Mouse (Mus musculus): ENCODE measurements at regions not wholly inside any gene's neighbourhood (a gene's known extent, or its start where the extent isn't known, plus 50 kb on each side); places are given as distances from the start of the nearest gene placed in this dataset.
"Not testable (repeated sequence)": the region's sequence is repeated elsewhere in the genome, so short reads cannot be mapped to it uniquely, and the experiment has no call there.

DNA sequence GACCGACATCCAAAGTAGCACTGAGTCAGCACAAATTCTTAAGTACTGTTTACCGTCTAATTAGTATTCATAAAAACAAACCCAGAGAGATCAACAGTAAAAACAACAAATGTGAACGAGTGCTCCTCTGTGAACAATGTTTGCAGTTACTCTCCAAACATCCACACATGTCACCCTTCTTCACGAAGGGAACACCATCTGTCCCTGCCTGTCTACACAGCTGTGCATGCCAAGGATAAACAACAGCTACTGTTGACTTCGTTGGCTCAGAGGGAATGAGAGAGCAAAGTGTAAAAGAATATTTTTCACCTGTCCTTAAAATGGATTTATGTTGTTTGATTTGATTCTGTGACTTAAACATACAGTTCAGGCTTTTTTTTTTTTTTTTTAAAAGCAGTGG is 88.7 kb upstream of the Nt5e start:
- DNase-seq = no peak

DNA sequence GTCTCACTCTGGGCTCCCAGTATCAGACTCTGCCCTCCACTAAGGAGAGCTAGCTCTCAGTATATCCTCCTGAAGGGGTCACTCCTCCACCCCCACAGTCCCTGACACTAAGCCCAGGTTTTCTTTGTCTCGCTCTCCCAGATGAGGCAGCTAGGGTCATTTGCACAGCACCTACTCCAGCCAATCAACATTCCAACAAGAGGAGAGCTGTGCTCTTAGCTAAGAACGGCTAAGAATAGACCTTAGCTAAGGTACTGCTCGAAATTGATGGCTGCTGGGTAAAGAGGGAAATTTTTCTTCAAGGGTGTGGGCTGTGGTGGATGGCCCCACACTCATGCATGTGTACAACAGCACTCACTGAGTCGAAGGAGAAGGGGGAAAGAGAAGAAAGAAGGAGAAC is 86.3 kb upstream of the Nt5e start:
- no peak for DNase-seq

DNA sequence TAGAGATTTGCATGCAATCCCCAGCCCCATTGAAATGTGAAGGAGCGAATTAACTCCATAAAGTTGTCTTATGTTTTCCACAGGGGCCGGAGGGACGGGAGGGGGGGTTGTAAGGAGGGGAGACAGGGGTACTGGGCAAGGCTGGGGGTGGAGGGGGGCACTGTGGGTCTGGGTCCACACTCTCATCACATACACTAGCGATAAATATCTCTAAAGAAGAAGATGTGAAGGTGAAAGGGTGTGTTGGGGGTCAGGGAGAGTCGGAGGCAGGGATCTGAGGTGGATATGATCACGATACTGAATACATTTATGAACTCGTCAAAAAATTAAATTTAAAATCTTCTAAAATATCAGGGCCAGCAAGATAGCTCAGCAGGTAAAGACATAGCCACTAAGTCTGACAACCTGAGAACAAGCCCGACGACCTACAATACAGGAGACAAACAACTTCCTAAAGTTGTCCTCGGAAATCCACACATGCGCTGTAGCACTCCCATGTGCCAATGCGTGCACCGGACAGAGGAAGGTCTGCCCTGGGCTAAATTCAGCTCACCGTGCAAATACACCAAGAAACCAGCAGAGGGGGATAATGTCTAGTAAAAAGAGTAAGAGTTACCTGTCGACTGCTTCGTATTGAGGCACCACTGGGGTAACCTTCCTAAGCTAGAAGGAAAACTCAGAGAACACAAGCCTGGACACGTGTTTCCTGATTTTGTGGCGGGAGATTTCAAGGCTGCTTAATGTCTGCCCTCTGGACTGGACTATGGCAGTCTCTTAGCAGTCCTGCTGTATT is 85.6 kb upstream of the Nt5e start:
- peak; percentile 35 to 43 for DNase-seq

- no peak for DNase-seq
Measured at GRCm38 (mm10) chr9:88242530-88242929, 84.5 kb upstream of the Nt5e start.

DNA sequence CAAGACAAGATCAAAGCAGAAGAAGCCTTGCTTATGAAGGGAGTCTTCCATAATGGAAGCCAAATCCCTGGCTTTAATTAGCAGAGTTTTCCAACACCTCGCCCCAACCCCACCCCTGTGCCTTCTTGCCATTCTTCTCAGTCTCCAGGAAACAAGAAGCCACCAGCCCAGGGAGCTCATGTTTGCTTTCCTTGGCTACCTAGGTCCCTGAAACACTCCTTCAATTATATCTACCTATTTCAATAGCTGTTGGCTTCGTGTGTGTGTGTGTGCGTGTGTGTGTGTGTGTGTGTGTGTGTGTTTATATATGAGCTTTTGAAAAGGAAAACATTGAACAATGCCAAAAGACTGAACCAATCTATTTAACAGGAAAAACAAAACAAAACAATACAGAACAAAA is 82.5 kb upstream of the Nt5e start:
- DNase-seq = no peak

GRCm38 (mm10) chr9:88255948-88256347 is 71.0 kb upstream of the Nt5e start:
- no peak for DNase-seq

DNA sequence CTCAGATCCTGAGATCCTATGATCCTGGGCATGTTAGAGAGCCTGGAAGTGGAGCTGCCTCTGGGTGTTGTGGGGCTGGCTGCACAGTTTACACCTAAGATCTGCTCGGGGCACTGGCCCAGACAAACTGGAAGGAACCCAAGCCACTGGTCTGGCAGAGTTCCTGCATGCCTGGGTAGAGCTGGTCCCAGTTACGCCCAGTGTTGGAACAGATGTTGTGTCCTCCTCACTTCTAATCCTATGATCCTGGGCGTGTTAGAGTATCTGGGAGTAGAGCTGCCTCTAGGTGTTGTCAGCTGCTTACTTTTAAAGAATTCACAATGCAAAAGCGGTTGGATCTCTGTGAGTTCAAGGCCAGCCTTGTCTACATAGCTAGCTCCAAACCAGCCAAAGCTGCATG is 67.4 kb upstream of the Nt5e start:
- no peak for DNase-seq

DNA sequence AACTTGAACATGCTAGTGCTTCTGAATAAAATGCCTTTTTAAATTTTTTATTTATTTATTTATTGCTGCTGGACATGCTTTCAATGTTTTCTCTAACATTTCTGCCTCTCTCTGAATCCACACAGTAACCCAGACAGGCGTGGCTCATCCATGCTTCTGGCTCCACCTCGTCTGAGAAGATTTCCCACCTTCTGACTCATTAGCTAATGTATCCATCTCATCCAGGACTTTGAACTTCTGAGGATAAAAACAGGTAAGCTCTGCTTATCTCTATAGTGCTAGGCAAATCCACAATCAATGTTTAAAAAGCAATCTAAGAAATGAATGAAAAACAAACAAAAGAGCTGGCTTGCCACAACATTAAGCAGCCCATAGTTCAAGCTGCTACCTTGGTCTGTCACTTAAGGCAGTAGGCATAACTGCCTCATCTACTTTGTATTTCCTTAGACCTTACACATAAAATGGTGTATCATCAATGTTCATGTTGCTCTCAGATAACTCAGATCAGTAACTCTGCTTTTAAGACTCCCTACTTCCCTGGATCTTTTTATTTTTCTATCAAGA is 66.8 kb upstream of the Nt5e start:
- no peak for DNase-seq

- DNase-seq = no peak
Measured at GRCm38 (mm10) chr9:88262461-88262860, 64.5 kb upstream of the Nt5e start.

- DNase-seq = not testable (repeated sequence)
Measured at GRCm38 (mm10) chr9:88266346-88266745, 60.7 kb upstream of the Nt5e start.

DNA sequence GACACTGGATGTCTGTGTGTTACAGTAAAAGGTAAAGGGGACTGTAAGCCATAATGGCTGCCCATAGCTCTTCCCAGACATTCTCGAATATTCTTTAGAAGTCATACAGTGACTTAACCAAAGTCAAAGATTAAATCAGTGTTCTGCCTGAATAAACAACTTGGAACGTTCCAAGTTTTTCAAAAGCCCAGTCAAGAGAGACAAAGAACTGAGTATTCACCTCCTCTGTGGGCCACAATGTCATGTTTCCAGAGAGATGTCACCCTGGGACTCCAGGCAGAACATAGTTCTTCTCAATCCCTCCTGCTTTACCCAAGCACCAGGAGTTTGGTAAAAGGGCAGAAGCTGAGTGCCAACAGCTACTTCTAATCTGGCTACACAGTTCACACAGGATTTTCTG is 58.2 kb upstream of the Nt5e start:
- no peak for DNase-seq

GRCm38 (mm10) chr9:88269216-88269615 is 57.8 kb upstream of the Nt5e start:
- no peak for DNase-seq

DNA sequence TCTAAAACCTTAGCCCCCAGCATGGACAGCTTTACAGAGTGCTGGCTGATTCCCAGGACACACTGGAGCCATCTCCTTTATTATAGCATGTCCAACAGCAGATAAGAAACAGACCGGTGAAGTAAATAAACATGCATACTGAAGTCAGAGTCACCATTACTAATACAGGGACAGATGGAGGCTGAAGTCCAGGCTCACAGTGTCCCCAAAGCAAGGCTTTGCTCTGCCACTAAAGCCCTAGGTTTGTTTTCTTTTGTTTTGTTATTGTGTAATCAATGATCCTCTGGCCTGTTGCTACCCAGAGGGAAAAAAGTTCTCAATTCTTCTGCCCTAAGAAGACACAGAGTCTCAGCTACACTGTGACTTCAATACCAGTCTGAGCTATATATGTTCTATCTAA is 56.2 kb upstream of the Nt5e start:
- no peak for DNase-seq

DNA sequence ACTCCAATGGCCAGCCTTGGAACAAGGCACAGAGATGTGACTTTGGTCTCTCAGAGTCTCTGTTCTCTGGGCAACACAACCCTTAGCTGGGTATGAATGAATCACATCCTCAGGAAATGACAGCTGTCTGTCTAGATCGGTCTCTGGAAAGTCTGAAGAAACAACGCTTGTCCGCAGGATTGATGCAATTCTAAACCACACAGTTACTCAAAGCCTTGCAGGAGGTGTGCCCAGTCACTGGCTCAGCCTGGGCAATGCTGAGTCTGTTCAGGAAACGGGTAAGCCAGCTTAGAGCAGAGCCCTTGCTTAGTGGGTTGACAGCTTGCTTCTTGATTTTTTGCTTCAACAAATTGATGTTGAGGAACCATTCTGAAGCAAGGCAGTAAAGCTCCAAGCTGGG is 53.7 kb upstream of the Nt5e start:
- no peak for DNase-seq

DNA sequence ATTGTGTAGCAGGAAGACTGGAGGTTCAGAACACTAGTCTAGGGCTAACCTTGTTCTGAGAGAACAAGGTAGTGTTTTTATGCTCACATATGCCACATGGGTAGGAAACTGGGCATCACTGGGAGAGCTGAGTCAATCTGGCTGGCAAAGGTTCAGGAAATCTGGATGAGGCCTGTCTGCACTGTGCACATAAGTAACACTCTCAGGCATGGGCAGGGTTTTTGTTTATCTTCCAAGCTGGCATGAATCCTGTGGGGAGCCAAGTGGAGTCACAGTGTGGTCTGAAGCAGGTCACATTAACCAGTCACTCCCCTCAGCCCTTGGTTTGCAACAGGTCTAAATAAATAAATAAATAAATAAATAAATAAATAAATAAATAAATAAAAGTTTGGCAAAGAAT is 53.0 kb upstream of the Nt5e start:
- no peak for DNase-seq

DNA sequence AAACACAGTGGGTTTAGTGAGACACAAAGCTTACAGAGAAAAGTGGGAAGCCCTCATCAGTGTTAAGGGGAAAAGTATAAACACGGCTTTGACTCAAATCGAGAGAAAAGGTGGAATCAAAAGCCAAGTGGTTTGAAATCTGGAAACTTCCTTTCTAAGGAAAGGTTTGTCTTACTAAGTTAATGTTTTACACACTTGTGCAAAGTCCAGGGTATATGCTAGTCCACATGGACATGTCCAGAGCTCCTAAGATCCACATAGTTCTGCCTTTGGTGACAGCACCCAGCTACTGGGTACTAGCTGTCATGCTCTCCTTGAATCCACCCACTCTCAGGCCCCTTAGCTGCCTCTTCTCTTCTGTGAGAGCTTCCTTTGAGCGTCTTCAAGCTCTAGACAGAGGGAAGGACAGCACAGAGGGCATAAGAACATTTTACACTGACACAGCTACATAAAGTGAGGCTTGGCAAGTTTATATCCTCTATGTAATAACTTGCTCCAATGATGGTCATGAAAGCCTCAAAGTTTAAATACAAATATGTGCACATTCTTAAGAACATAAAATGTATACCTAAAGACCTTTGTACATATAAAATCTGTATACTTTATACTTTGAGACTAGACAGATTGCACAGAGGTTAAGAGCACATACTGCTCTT is 52.2 kb upstream of the Nt5e start:
- DNase-seq = no peak

DNA sequence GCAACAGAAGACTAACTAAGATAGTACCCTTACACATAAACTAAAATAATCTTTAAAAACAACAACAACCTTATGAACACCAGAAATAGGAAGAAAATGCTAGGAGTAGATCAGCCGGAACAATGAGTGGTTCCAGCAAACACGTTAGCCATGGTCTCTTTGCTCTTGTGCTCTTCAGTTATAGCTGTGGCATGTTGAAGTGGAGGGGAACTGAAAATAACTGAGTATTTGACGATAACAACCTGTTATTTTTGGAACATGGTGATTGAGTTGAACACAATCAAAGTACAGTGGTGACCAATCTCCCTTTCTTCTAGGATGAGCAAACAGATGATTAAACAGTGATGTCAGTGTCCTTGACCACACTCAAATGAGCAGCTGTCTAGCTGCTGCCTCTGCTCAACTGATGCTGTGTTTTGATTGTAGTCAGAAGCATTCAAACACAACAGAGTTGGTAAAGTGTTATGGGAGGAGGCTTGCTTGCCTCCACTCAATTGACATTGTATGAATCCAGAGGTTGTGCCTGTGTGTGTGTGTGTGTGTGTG is 50.9 kb upstream of the Nt5e start:
- no peak for DNase-seq

GRCm38 (mm10) chr9:88277031-88277430 is 50.0 kb upstream of the Nt5e start:
- no peak for DNase-seq

All from spleen, adult 18-20 months (tissue).